Mouse (Mus musculus) right cerebral cortex, postnatal 4 days (tissue): ENCODE measurements around the gene Ano2.

ENCODE experiments used
- DNase-seq: peaks from one replicate; pipeline ENCODE4 v3.0.0-alpha.2; 2022

Ano2 gene

DNA sequence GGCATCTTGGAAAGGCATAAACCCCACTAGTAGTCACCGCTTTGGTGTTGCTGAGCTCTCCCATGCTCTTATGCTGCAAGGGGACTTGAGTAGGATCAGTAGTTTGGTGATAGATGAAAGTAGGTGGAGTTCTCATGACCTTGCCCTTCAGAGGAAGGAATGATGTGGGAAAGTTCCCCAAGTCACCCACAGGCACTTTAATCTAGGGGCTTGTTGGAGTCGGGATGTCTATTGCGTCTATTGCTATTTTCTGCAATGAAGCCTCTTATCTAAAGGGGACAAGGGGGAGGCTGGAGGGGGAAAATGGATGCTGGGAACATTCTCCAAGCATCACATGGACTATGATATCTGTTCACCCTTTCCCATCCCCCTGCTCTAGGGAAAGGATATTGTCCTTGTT lies 235.6 kb downstream of the Ano2 start:
- no peak for DNase-seq

DNA sequence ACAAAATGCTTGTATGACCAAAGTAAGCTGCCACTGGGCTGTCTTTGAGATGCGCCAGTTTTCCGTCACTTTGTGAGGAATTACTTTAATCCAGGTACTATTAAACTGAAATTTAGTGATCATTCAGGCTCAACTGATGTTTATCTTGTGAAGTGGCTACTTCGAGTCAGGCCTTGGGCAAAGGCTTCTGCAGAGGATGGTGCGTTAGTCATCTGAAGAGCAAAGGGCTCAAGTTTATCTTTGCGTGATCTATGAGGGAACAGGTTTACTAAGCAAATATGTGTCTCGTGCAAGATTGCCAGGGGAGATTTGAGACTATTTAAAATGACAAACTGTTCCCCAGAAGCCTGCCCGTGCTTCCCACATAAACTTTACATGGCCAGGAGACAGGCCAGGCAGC lies 241.7 kb downstream of the Ano2 start:
- no peak for DNase-seq

DNA sequence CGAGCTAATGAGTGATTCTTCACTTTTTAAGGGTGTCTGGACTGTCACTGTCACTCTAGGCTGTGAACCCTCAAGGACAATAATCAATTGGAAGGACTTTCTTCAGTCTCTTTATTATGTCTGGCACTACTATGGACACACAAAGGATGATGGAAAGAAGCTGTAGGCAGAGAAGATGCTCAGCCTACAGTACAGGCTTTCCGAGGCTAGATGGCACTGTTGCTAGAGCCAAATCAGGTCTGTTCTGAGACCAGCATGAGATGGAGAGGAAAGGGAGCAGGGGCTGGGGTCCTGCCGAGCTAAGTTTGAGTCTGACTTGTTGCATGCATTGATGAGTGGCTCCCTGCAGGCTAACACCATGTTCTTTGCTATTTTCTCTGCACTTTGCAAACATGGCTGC lies 264.7 kb downstream of the Ano2 start:
- DNase-seq, result peak; percentile 27

DNA sequence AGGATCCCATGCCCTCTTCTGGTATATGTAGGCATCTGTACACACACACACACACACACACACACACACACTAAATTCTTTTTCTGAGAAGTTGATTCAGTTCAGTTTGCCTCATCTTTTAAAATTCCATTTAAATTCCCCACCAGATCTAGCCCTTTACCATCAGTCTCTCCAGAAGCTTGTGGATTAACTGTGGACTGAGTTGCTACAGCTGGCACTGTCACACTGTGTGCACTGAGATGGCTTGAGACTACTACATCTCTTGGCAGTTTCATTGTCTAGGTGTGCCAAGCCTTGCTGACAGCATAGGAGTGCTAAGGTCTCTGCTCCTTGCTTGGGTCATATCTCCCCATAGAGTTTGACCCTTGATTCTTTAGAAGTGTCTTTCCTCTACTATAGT lies 283.3 kb downstream of the Ano2 start:
- no peak for DNase-seq

DNA sequence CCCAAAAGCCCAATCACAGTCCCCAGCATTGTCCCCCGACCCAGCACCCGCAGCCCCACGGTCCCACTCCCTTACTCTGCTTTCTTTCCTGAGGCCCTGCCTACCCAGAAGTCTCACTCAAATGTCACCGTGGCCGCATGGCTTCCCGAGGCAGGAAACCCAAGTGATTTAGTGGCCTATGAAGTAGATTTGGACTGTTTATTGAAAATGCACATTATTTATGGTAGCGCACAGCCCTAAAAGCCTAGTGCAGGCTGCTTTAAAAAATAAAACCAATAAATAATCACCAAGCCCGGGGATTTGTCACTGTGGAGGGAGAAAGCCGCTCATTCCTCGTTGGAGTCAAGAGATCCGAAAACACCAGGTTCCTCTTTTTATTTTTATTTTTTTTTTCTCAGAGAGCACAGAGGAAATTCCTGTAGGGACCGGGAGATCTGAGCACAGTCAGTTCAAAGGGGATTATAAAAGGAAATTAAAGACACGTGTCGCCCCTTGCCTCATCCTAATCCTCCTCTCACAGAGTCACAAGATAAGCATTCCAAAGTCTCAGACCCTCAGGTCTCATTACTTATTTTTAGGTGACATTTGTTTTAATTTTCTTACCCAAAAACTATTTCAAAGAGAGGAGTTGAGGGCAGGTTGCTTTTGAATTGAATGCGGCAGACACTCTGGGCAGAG lies 285.7 kb downstream of the Ano2 start:
- DNase-seq, result no peak

DNA sequence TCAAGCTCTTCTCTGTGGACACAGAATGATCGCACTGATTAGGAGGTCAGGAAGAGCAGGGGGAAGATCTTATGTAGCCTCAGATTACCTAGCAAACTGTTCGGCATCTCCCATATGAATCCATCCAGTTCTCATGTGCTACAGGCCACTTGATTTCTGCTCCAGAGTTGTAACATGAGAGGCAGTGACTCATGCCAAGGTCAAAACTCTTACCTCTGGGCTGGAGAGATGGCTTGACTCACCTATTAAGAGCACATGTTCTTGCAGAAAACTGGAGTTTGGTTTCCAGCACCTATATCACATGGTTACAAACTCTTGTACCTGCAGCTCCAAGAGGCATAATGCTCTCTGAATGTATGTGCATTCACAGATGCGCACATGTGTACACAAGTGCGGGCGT lies 289.4 kb downstream of the Ano2 start:
- DNase-seq, result no peak

DNA sequence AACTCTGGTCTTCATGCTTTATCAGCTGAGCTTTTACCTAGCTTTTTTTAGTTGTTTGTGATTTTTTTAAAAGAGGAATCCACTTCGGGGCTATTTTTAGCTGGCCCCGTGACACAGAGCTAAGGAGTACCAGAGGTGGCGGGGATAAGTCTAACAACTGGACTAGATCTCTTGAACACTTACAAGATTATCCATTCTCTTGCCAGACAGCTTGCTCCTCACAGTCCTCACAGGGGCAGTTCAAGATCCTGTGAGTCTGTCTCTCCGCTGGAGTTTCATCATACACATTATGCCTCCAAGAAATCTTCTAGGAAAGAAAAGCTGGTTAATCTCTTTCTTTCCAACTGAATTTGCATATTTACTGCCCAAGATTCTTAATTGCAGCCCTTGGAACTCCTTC lies 293.8 kb downstream of the Ano2 start:
- no peak for DNase-seq

DNA sequence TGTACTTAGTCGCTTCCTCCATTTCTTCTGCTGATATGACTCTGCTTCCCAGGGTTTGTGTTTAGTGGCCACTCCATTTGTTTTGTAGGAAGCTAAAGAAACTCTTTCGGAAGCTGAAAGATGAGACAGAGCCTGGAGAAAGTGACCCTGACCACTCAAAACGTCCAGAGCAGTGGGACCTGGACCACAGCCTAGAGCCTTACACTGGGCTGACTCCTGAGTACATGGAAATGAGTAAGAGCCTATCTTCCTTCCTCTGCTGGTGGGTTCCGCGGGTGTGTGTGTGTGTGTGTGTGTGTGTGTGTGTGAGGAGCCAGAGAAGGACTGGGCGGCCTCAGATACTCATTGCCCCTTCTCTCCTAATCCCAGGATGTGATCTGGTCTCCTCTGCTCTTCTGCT lies 302.5 kb downstream of the Ano2 start:
- DNase-seq, result no peak

DNA sequence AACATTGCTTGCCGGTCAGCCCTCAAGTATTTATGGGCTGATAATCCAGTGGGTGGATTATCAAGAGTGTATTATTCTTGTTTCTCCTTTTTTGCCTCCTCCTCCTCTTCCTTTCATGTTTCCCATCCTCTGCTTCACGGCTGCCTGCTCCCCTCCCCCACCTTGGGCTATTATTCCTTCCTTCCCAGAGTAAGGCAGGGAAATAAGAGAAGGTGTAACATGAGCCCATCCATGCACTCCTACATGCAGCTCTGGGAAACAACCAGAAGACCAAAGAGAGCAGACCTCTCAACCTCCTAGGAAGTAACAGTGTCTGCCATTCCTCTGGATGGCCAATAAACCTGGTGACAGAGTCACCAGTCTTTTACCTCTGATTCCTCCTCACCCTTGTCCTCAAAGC lies 311.6 kb downstream of the Ano2 start:
- no peak for DNase-seq

DNA sequence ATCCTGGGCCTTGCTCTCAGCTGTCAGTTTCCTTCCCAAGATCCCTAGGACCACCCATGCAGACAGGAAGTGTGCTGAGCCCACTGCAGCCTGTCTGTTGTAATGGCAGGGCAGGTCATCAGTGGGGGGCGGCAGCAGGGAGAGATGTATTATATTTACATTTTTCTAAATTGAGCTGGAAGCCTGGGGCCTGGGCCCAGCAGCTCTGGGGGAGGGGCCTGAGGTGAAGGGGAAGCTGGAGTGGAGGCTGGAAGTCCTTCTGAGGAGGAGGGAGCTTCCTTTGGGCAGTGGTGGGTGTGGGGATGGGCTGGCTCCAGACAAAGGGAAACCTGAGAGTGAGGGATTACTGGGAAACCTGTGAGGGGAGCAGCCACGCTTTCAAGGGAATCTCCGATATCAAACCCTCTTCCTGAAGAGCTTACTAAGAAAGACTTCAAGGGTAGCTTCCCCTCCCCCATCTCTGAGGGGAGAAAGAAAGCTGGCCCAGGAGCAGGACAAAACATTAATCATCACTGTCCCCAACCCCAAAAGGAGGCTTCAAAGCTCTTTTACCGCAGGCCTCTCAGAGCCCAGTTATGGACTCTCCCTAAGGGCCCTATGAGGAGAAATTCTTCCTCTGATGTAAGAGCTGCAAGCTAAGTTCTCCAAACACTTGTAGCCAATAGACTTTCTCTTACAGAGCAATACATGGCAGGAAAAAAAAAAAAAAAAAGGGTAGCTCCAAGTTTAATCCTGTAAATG lies 313.0 kb downstream of the Ano2 start:
- no peak for DNase-seq

DNA sequence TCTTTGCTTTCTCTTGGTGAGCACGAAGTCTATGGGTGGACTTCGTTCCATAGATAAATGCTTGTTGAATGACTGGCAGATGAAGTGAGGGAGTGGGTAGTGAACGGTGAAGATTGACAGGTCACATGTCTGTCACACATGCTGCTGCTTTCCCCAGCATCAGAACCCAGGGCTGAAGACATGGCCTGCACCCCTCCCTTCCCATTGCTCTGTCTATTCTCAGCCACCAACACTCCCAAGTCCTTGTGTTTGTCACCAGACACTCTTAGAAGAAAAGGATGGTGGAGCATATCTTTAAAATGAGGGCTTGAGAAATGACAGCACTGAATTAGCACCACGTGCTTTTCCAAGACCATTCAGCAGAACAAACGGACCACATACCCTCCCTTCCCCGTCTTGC lies 316.4 kb downstream of the Ano2 start:
- DNase-seq, result no peak

DNA sequence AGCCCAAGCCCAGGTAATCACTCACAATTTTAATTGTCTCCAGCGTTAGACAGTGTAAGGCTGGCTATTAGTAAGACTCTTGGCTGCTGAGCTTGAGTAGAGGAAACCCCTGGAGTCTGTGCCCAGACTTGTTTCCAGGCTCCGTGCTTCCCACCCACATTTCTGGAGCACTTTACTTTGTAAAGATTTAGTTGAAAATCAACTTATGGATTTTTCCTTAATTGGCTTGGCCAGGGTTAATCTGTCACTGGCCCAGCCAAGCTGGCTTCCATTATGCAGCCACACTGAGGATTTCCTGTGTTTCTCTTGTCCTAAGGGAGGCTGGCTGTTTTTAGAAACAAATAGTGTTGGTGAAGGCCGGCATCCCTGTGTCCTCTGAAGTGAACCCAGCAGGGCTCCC lies 318.9 kb downstream of the Ano2 start:
- DNase-seq, result no peak

DNA sequence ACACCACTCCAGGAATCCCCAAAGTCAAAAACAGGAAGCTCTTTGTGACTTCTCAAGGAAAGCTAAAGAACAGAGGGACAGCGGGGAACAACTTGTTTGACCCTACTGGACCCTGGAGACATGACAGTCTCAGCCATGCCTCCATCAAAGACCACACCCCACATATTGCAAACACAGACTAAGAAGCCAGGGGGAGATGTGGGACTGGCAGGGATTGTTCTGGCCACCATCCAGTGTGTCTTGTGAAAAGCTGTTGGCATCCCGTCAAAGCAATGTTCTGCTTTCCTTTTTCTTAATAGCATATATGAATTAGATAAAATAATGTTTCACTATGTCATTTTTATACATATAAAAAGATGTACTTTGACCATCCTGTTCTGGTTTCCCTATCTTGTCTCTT lies 326.8 kb downstream of the Ano2 start:
- peak; percentile 8 for DNase-seq

DNA sequence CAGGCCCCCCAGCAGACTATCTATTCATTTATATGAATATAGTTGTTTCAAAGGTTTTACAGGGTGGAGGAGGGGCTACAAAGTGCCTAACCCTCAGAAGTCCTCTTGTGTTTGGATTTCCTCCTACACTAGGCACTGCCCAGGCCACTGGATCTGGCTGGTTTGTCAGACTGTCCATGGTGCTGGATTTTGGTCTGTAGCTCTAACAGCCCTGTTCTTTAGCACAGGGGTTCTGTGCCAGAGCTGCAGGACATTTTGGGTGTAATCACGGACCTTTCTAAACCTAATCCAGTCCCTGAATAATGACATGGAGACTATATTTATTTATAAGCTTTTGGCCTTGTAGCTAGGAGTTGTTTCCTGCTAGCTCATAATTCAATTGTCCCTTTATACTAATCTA lies 328.2 kb downstream of the Ano2 start:
- DNase-seq, result no peak

DNA sequence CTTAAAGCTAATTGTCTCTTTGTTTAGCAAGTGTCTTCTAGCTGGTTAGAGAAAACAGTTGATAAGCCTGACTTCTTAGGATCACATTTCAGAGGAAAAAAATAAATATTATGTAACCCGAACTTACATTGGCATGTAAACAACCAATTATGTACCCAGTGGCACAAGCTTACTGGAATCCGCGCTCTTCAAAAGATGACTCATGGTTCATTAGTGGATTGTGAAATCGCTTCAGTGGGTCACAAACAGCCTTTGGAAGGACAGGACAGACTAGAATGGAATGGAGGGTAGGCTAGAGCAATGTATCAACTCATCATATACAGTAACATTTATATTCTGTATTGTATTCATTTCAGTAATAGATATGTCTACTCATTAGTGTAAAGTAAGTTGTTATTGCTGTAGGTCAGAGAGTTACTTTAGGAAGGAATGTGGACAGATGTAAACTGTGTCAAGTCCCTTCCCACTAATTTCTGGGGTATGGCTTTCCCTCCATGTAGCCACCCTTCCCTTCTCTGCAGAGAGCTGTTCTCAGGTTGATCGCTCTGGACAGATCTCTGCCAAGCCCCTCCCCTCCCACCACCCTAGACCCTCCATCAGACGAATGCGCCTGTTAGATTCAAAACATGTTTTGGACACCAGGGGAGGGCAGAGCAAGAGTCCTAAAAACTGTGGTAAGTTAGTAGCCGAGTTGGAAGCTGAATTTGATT lies 343.6 kb downstream of the Ano2 start:
- no peak for DNase-seq

DNA sequence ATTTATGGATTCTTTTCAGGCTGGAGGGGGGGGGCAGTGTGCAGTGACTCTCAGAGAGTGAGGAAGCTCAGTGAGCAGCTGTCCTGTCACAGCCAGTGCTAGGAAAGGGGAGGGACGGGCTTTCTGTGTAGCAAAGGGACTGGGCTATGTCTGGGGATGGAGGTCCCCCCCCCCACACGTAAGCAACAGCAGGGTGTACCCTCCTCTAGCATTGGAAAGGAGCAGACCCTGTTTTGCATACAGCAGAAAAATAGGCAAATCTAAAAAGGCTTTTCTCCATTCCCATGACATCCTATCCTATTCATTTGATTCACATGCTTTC lies 344.1 kb downstream of the Ano2 start:
- no peak for DNase-seq

DNA sequence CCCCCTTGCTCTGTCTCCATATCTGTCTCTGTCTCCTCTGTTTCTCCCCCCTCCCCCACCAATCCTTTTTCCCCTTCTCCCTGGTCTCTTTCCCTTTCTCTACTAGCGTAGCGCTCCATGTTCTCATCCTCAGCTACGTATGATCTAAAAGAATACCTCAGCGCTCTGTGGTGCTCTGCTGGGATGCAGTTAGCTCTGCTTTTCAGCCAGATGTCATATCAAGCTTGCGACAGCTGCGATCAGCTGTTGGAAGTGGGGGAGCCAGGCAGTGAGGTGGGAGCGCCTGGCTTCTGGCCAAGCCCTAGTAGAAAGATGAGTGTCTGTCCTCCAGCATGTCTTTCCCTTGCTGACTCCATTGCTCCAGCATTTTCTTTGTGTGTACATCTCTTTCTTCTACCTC lies 344.5 kb downstream of the Ano2 start:
- DNase-seq, result peak; percentile 20

DNA sequence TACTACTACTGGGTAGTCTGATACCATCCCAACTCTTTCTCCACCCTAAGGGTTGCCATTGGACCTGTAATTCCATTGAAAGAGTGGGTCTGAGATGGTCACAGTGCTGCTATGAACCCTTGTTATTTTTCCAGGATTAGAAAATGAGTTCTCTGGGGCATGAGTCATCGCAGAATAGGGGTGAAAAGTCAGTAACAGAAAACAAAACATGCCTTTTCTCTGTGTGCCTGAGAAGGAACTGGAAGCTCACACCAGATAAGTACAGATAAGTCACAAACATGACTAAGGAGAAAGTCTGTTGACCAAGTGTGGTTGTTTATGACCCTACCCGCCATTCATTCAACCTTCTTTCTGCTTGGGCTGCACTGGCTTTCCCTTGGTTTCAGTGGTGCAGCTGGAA lies 345.4 kb downstream of the Ano2 start:
- no peak for DNase-seq

DNA sequence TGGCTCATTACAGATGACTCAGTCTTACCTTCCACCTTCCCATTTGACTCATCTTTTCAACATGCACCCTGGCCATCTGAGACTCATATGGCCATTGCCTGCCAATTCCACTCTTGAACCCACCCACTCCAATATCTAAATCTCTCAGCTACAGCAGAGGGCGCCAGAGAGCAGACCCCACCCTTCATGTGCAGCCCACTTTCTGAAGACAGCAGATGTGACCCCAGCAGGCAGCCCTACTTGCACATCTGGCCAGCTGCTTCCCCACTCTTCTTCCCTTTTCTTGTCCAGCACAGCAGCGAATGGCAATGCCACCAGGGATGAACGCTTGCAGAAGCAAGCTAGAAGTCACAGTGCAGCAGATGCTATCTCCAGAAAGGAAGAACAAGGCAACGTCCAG lies 355.7 kb downstream of the Ano2 start:
- peak; percentile 20 for DNase-seq

DNA sequence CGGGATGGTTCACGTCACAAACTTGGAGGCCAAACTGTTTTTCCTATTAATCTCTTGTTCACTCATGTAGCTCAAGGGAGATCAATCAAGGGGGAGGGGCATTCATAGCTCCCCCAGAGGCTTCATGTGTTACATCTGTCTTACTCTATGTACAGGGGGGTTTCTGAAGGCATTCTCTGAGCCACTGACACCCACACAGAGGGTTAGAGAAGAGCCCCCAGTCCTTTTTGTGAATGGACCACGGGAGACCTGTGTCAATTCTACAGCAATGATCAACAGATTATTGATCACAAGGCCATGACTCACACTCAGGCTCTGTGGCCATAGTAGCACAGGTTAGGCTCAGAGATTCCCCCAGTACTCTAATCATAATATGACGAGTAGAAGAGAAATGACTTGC lies 358.0 kb downstream of the Ano2 start:
- DNase-seq, result no peak

DNA sequence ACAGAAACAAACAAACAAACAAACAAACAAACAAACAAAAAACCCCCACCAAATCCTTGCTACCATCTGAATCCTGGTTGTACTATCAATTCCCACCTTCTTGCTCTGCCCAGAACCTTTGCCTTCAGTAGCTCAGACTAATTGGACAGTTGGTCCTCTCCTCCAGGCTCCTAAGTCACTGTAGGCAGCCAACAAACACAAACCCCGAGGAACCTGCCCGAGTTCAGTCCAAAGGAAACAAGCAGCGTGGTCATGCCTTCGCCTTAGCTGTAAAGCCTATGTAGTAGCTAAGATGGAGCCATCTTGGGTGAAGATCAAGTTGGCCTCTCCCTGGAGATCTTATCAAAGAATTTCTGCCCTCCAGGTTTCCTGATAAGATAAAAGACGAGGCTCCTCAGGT lies 362.9 kb downstream of the Ano2 start:
- no peak for DNase-seq

DNA sequence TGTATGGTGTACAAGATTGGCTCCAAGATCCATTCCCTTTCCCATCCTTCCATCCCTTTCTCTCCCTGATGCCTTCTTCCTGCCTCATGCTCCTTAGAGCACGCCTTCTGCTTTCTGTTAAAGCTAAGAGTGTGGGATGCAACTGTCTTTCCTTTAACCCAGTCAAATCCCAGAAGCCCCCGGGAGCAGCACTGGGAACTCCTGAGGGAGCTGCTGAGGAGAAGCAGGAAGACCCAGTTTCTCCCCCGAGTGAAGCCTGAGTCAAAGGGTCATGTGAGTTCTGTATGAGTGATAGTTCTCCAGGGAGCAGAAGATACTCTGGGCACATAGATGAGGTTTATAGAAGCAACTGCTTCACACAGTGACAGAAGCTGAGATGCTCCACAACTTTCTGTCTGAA lies 367.5 kb downstream of the Ano2 start:
- DNase-seq, result no peak

DNA sequence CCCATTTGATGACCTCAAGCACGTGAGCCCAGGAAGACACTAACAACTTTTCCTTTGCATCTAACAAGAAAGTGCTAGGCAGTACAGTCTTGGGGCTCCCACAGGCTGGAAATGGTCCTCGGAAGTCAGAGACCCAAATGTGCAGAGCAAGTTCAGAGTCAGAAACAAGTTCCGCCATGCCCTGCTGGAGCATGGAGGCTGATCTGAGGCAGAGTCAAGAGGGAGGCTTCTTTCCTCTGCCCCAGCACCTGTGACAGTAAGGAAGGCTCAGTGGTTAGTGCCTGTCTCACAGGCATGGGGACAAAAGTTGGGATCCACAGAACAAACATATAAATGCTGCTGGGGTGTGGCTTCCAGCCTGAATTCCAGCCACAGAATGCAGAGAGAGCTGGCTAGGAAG lies 390.3 kb downstream of the Ano2 start:
- DNase-seq, result no peak

DNA sequence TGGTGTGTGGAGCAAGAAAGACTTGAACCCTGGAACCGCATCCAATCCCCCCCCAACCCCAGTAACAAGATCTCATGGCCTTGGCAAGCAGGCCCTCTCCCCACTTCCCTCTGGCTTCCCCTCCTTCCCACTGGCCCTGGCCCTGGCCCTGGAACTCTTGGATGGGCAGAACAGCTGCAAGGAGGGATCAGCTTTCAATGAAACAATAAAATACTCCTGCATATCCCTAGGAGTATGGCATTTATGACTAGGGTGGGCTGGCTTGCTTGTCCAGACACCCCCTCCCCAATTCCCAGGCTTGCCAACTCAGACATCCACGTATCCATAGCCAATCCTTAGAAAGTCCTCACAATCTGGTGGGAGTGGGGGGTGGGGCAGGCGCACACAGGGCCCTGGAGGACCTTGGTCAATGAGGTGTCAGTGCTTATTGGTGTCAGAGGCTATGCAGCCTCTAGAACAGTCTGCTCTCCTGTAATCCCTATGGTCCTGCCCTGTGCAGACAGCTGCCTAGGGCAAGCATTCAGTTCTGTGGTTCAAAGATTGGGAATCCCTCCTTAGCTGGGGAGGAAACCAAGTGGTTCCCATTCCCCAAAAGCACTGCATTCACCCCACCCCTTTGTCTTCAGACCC lies 396.2 kb downstream of the Ano2 start:
- DNase-seq, result no peak
